Mouse (Mus musculus) cerebellum, adult 2 months (tissue): Measurements from ENCODE around the gene Trpm6.

Experiments
- CTCF ChIP-seq: fragments of 200-500 bp; IDR thresholded peaks from 2 replicates; pipeline ENCODE4 v1.5.1; 2011; ENCODE audit warnings: low read depth, mild to moderate bottlenecking, control low read depth, low read length, moderate library complexity, borderline replicate concordance; ENCODE audit not compliant: insufficient read depth
- POLR2A ChIP-seq: fragments of 200-500 bp; IDR thresholded peaks from 2 replicates; pipeline ENCODE4 v1.6.1; 2011; ENCODE audit warnings: low read length, control low read depth, borderline replicate concordance; ENCODE audit not compliant: insufficient read depth

DNA sequence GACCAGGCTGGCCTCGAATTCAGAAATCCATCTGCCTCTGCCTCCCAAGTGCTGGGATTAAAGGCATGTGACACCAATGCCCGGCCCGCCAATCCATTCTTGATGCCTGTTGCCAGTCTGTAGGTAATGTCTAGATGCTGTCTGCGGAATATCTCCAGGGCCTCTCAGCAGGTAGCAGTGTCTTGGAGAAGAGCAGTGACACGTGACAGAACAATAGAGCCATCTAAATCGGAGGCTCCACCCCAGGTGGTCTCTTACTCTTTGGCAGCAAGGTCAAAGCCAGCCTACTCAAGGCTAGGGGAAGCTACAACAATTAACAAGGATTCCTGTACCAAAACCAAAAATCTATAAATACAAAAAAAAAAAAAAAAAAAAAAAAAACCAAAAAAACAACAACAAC lies 38.9 kb upstream of the Trpm6 start:
- no peak for TF ChIP-seq CTCF
- TF ChIP-seq POLR2A = no peak
